Mouse (Mus musculus) hindbrain, embryonic 13.5 days (tissue): ENCODE results near the gene Cux2. TPM values are rescaled to one million over a fixed set of nuclear protein-coding genes. Genes with fewer than 3 reads are reported as not detected.

ENCODE experiments used
- ATAC-seq: fragments of 200-750 bp; cut with Nextera tagmentation; 2 replicates; pipeline ENCODE4 v1.8.0; 2017; ENCODE audit warnings: moderate TSS enrichment; ENCODE audit not compliant: low FRiP score
- H3K27ac ChIP-seq: fragments of 300-500 bp; sonication (generic); 2 replicates; pipeline ENCODE4 v1.5.1; 2015; ENCODE audit warnings: inconsistent platforms, mild to moderate bottlenecking, moderate library complexity
- H3K27me3 ChIP-seq: fragments of 300-500 bp; sonication (generic); 2 replicates; pipeline ENCODE4 v1.6.1; 2015; ENCODE audit warnings: mild to moderate bottlenecking, inconsistent platforms
- H3K36me3 ChIP-seq: fragments of 300-500 bp; sonication (generic); 2 replicates; pipeline ENCODE4 v1.6.1; 2015; ENCODE audit warnings: mild to moderate bottlenecking, inconsistent platforms
- H3K4me1 ChIP-seq: fragments of 300-500 bp; sonication (generic); replicated peaks from 2 replicates; pipeline ENCODE4 v1.6.1; 2015; ENCODE audit warnings: inconsistent platforms
- H3K4me2 ChIP-seq: fragments of 300-500 bp; sonication (generic); 2 replicates; pipeline ENCODE4 v1.6.1; 2015; ENCODE audit warnings: inconsistent platforms, mild to moderate bottlenecking, moderate library complexity
- H3K4me3 ChIP-seq: fragments of 300-500 bp; sonication (generic); 2 replicates; pipeline ENCODE4 v1.5.1; 2015; ENCODE audit warnings: mild to moderate bottlenecking, inconsistent platforms
- H3K9ac ChIP-seq: fragments of 300-500 bp; sonication (generic); 2 replicates; pipeline ENCODE4 v1.6.1; 2015; ENCODE audit warnings: mild to moderate bottlenecking, inconsistent platforms
- H3K9me3 ChIP-seq: fragments of 300-500 bp; sonication (generic); 2 replicates; pipeline ENCODE4 v1.6.1; 2016; ENCODE audit warnings: inconsistent platforms
- WGBS: fragments of 180-500 bp; shearing (Covaris S2); methylation state at CpG from one replicate; pipeline ENCODE4 v1.1.7; 2015; 5-methylcytosine and 5-hydroxymethylcytosine counted together
- polyA plus RNA-seq: library from polyadenylated mRNA; unstranded; fragments of >200 nt; fragmentation: Nextera tagmentation; extraction: Ambion mirVana; gene quantifications from 2 replicates; pipeline ENCODE4 v1.2.1, GENCODE M21; 2015

Gene Cux2
- polyA plus RNA-seq, 1 experiment from 2014 or later, result 29.1 TPM

- no peak overlapping the region for H3K9ac ChIP-seq
- peak; percentile 64 for ATAC-seq
Measured at GRCm38 (mm10) chr5:122032471-122033166, 17.3 kb downstream of the Cux2 start.

GRCm38 (mm10) chr5:122031146-122031545 lies 18.8 kb downstream of the Cux2 start:
- H3K4me1 ChIP-seq, result peaks cover 32% of the 10 kb centered on the region
- H3K36me3 ChIP-seq, result peaks cover 8% of the 10 kb centered on the region
- H3K4me2 ChIP-seq, result no peak overlapping the region
- 0 out of 2 replicates have a peak overlapping the region, but pooled peaks have one; percentile 78 for H3K27ac ChIP-seq
- 72% methylated on average over 12 of the region's 12 CpGs for WGBS
- ATAC-seq, result no peak
- H3K9me3 ChIP-seq, result 0 out of 2 replicates have a peak, but pooled peaks cover 1% of the 10 kb centered on the region
- no peak overlapping the region for H3K4me3 ChIP-seq
- no peaks in the 10 kb centered on the region for H3K27me3 ChIP-seq
- no peak overlapping the region for H3K9ac ChIP-seq

More at GRCm38 (mm10) chr5:122032471-122033166, 17.3 kb downstream of the Cux2 start:
- peaks cover 23% of the 10 kb centered on the region for H3K36me3 ChIP-seq
- H3K4me2 ChIP-seq, result no peak overlapping the region
- peaks cover 7% of the 10 kb centered on the region; the same call in 1 of the 2 replicates for H3K9me3 ChIP-seq
- peak overlapping the region; percentile 78 for H3K27ac ChIP-seq
- no peak overlapping the region for H3K4me3 ChIP-seq
- H3K4me1 ChIP-seq, result peaks cover 32% of the 10 kb centered on the region
- WGBS, result 37% methylated on average over 19 of the region's 19 CpGs
- no peaks in the 10 kb centered on the region for H3K27me3 ChIP-seq

- Histone ChIP-seq H3K4me1 (peaks cover 32% of the 10 kb centered on the region), H3K4me3 (no peak overlapping the region), H3K36me3 (peaks cover 3% of the 10 kb centered on the region; the same call in 1 of the 2 replicates), H3K27ac (no peak overlapping the region), H3K27me3 (no peaks in the 10 kb centered on the region), H3K9ac (no peak overlapping the region), H3K4me2 (no peak overlapping the region), H3K9me3 (no peaks in the 10 kb centered on the region)
- 57% methylated on average over 11 of the region's 11 CpGs for WGBS
- no peak for ATAC-seq
Measured at GRCm38 (mm10) chr5:122030640-122031039, 19.3 kb downstream of the Cux2 start.

- WGBS, result 83% methylated on average over 9 of the region's 9 CpGs
- Histone ChIP-seq H3K9ac (no peak overlapping the region), H3K9me3 (0 out of 2 replicates have a peak, but pooled peaks cover 7% of the 10 kb centered on the region), H3K4me1 (peaks cover 11% of the 10 kb centered on the region), H3K4me2 (no peak overlapping the region), H3K36me3 (peaks cover 18% of the 10 kb centered on the region), H3K4me3 (no peak overlapping the region), H3K27me3 (no peaks in the 10 kb centered on the region), H3K27ac (no peak overlapping the region)
- ATAC-seq, result no peak
Measured at GRCm38 (mm10) chr5:122026771-122027170, 23.1 kb downstream of the Cux2 start.

- H3K27me3 ChIP-seq, result no peaks in the 10 kb centered on the region
- no peak for ATAC-seq
- H3K36me3 ChIP-seq, result peaks cover 20% of the 10 kb centered on the region
- peaks cover 6% of the 10 kb centered on the region for H3K4me1 ChIP-seq
- 0 out of 2 replicates have a peak, but pooled peaks cover 7% of the 10 kb centered on the region for H3K9me3 ChIP-seq
- no peak overlapping the region for H3K4me3 ChIP-seq
- no peak overlapping the region for H3K9ac ChIP-seq
- no peak overlapping the region for H3K4me2 ChIP-seq
- WGBS, result 80% methylated on average over 7 of the region's 7 CpGs
- H3K27ac ChIP-seq, result no peak overlapping the region
Measured at GRCm38 (mm10) chr5:122026284-122026683, 23.6 kb downstream of the Cux2 start.

- no peak overlapping the region for H3K4me2 ChIP-seq
- H3K9ac ChIP-seq, result no peak overlapping the region
- no peak for ATAC-seq
- H3K4me3 ChIP-seq, result no peak overlapping the region
- no peaks in the 10 kb centered on the region for H3K4me1 ChIP-seq
- 96% methylated on average over 11 of the region's 11 CpGs for WGBS
- peaks cover 20% of the 10 kb centered on the region for H3K36me3 ChIP-seq
- no peaks in the 10 kb centered on the region for H3K27me3 ChIP-seq
- H3K27ac ChIP-seq, result no peak overlapping the region
- 0 out of 2 replicates have a peak, but pooled peaks cover 7% of the 10 kb centered on the region for H3K9me3 ChIP-seq
Measured at GRCm38 (mm10) chr5:122025117-122025516, 24.8 kb downstream of the Cux2 start.

- Histone ChIP-seq H3K27me3 (no peaks in the 10 kb centered on the region), H3K4me2 (no peak overlapping the region), H3K4me3 (no peak overlapping the region), H3K36me3 (peaks cover 20% of the 10 kb centered on the region), H3K9me3 (0 out of 2 replicates have a peak, but pooled peaks cover 7% of the 10 kb centered on the region), H3K9ac (peak overlapping the region; percentile 53), H3K4me1 (peaks cover 54% of the 10 kb centered on the region), H3K27ac (peak overlapping the region; percentile 64)
- 58% methylated on average over 17 of the region's 17 CpGs for WGBS
- ATAC-seq, result 0 out of 2 replicates have a peak, but pooled peaks have one; percentile 5
Measured at GRCm38 (mm10) chr5:122019288-122019687, 30.6 kb downstream of the Cux2 start.

GRCm38 (mm10) chr5:122017778-122018177 lies 32.1 kb downstream of the Cux2 start:
- no peak for ATAC-seq
- Histone ChIP-seq H3K36me3 (peaks cover 10% of the 10 kb centered on the region), H3K9me3 (0 out of 2 replicates have a peak, but pooled peaks cover 7% of the 10 kb centered on the region), H3K9ac (no peak overlapping the region), H3K4me3 (no peak overlapping the region), H3K27ac (peak overlapping the region; percentile 72), H3K27me3 (no peaks in the 10 kb centered on the region), H3K4me1 (peaks cover 61% of the 10 kb centered on the region), H3K4me2 (no peak overlapping the region)
- WGBS, result 48% methylated on average over 9 of the region's 9 CpGs

- Histone ChIP-seq H3K4me3 (no peak overlapping the region), H3K4me2 (no peak overlapping the region), H3K27me3 (no peaks in the 10 kb centered on the region), H3K9ac (peak overlapping the region; percentile 43; the same call in 1 of the 2 replicates), H3K36me3 (peaks cover 7% of the 10 kb centered on the region), H3K27ac (peak overlapping the region; percentile 72), H3K4me1 (peaks cover 61% of the 10 kb centered on the region), H3K9me3 (0 out of 2 replicates have a peak, but pooled peaks cover 2% of the 10 kb centered on the region)
- ATAC-seq, result no peak
- 26% methylated on average over 13 of the region's 13 CpGs for WGBS
Measured at GRCm38 (mm10) chr5:122017269-122017668, 32.6 kb downstream of the Cux2 start.

- no peaks in the 10 kb centered on the region for H3K27me3 ChIP-seq
- peaks cover 2% of the 10 kb centered on the region; the same call in 1 of the 2 replicates for H3K36me3 ChIP-seq
- H3K9me3 ChIP-seq, result no peaks in the 10 kb centered on the region
- 74% methylated on average over 6 of the region's 6 CpGs for WGBS
- peaks cover 61% of the 10 kb centered on the region for H3K4me1 ChIP-seq
- no peak overlapping the region for H3K4me3 ChIP-seq
- no peak overlapping the region for H3K9ac ChIP-seq
- ATAC-seq, result no peak
- no peak overlapping the region for H3K4me2 ChIP-seq
- H3K27ac ChIP-seq, result peak overlapping the region; percentile 72; the same call in 1 of the 2 replicates
Measured at GRCm38 (mm10) chr5:122016744-122017143, 33.2 kb downstream of the Cux2 start.

GRCm38 (mm10) chr5:122015149-122015548 lies 34.8 kb downstream of the Cux2 start:
- Histone ChIP-seq H3K27me3 (no peaks in the 10 kb centered on the region), H3K4me1 (peaks cover 67% of the 10 kb centered on the region), H3K4me2 (no peak overlapping the region), H3K9me3 (no peaks in the 10 kb centered on the region), H3K4me3 (no peak overlapping the region), H3K36me3 (no peaks in the 10 kb centered on the region), H3K27ac (peak overlapping the region; percentile 6; the same call in 1 of the 2 replicates), H3K9ac (no peak overlapping the region)
- 67% methylated on average over 17 of the region's 17 CpGs for WGBS
- no peak for ATAC-seq

GRCm38 (mm10) chr5:122014671-122015070 lies 35.2 kb downstream of the Cux2 start:
- ATAC-seq, result no peak
- Histone ChIP-seq H3K9me3 (no peaks in the 10 kb centered on the region), H3K4me1 (peaks cover 65% of the 10 kb centered on the region), H3K4me3 (no peak overlapping the region), H3K36me3 (no peaks in the 10 kb centered on the region), H3K27me3 (no peaks in the 10 kb centered on the region), H3K27ac (0 out of 2 replicates have a peak overlapping the region, but pooled peaks have one; percentile 6), H3K9ac (no peak overlapping the region), H3K4me2 (no peak overlapping the region)
- WGBS, result 80% methylated on average over 8 of the region's 8 CpGs
